Mouse (Mus musculus): ENCODE data around the gene Hibch. TPM values are rescaled to one million over a fixed set of nuclear protein-coding genes. Genes with fewer than 3 reads are reported as not detected.

Gene Hibch
- polyA plus RNA-seq, 1 experiment from 2014 or later: 29.2 TPM

DNA sequence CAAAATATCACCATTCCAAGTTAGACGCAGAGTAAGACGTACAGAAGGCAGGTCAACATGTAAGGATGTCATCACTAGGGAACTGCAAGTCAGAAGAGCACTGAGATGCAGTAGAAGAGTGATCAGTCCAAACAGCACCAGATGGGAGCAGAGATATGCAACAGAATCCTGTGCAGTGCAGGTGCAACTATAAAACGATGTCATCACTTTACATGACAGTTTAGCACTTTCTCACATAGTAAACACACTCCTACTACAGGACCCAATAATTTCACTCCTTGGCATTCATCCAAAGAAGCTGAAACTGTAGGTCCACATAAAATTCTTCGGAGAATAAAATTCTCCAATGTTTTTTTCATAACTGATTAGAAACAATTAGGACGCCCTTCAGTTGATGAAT lies 89.8 kb downstream of the Hibch start:
- Histone ChIP-seq H3K4me3 (ENCODE audit: low read depth, low read length) (no peak overlapping the region), H3K9ac (ENCODE audit: low read length) (no peak overlapping the region), H3K36me3 (ENCODE audit: control insufficient read depth, insufficient read depth, low read length) (no peaks in the 10 kb centered on the region), H3K4me1 (ENCODE audit: control insufficient read depth, insufficient read depth, low read length) (no peaks in the 10 kb centered on the region), H3K9me3 (ENCODE audit: control insufficient read depth, low read length) (no peaks in the 10 kb centered on the region), H3K27me3 (ENCODE audit: control insufficient read depth, insufficient read depth, low read length) (no peaks in the 10 kb centered on the region), H3K4me2 (no peak overlapping the region), H3K27ac (ENCODE audit: low read depth, low read length) (no peak overlapping the region)
- DNase-seq (ENCODE audit: low spot score, missing footprints): peak; percentile 41
- ATAC-seq (ENCODE audit: low FRiP score): no peak
- 93% methylated on average over 5 of the region's 5 CpGs for WGBS

DNA sequence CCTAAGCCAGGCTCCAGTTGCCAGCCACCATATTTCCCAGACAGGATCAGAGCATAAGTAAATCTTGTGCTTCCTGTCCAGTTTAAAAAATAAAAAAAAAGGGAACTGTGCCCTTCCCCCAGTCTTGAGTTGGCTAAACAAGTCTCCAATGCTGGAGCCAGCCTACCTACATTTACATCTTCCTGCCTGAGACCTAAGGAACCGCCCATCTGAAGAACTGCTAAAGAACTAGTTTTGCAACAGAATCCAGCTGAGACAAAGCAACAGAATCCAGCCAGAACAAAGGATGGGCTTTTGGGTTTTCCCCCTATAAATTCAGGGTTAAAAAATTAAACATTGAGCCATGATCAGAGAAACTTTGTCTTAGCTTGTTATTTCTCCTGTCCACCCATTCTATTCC lies 94.3 kb downstream of the Hibch start:
- H3K36me3 ChIP-seq (ENCODE audit: control insufficient read depth, insufficient read depth, low read length): no peaks in the 10 kb centered on the region
- no peak for ATAC-seq (ENCODE audit: low FRiP score)
- no peaks in the 10 kb centered on the region for H3K9me3 ChIP-seq (ENCODE audit: control insufficient read depth, low read length)
- no peak overlapping the region for H3K4me3 ChIP-seq (ENCODE audit: low read depth, low read length)
- H3K27ac ChIP-seq (ENCODE audit: low read depth, low read length): no peak overlapping the region
- no peak for DNase-seq (ENCODE audit: low spot score, missing footprints)
- 80% methylated on average over 1 of the region's 1 CpGs for WGBS
- no peaks in the 10 kb centered on the region for H3K4me1 ChIP-seq (ENCODE audit: control insufficient read depth, insufficient read depth, low read length)
- H3K9ac ChIP-seq (ENCODE audit: low read length): no peak overlapping the region
- no peak overlapping the region for H3K4me2 ChIP-seq
- no peaks in the 10 kb centered on the region for H3K27me3 ChIP-seq (ENCODE audit: control insufficient read depth, insufficient read depth, low read length)

DNA sequence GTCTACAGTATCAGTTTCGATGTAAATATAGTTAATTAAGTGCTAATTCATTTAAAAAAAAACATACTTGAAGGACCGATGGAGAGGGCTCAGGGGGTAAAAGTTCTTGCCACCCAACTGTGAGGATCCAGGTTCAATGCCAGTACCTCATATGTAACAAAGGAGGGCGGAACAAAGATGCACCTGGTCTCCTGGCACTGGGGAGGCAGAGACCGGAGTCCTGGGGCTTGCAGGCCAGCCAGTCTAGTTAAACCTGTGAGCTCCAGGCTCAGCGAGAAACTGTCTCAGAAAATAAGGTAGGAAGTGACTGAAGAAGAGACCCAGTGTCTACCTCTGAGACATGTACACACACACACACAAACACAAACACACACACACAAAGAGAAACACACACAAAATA lies 103.2 kb downstream of the Hibch start:
- H3K4me3 ChIP-seq (ENCODE audit: low read depth, low read length): no peak overlapping the region
- H3K4me1 ChIP-seq (ENCODE audit: control insufficient read depth, insufficient read depth, low read length): peaks cover 9% of the 10 kb centered on the region
- no peak overlapping the region for H3K4me2 ChIP-seq
- H3K27me3 ChIP-seq (ENCODE audit: control insufficient read depth, insufficient read depth, low read length): 0 out of 2 replicates have a peak, but pooled peaks cover under 1% of the 10 kb centered on the region
- no peaks in the 10 kb centered on the region for H3K36me3 ChIP-seq (ENCODE audit: control insufficient read depth, insufficient read depth, low read length)
- no peak for ATAC-seq (ENCODE audit: low FRiP score)
- H3K9ac ChIP-seq (ENCODE audit: low read length): no peak overlapping the region
- 84% methylated on average over 5 of the region's 5 CpGs for WGBS
- no peak overlapping the region for H3K27ac ChIP-seq (ENCODE audit: low read depth, low read length)
- peak; percentile 8 for DNase-seq (ENCODE audit: low spot score, missing footprints)
- H3K9me3 ChIP-seq (ENCODE audit: control insufficient read depth, low read length): no peaks in the 10 kb centered on the region

DNA sequence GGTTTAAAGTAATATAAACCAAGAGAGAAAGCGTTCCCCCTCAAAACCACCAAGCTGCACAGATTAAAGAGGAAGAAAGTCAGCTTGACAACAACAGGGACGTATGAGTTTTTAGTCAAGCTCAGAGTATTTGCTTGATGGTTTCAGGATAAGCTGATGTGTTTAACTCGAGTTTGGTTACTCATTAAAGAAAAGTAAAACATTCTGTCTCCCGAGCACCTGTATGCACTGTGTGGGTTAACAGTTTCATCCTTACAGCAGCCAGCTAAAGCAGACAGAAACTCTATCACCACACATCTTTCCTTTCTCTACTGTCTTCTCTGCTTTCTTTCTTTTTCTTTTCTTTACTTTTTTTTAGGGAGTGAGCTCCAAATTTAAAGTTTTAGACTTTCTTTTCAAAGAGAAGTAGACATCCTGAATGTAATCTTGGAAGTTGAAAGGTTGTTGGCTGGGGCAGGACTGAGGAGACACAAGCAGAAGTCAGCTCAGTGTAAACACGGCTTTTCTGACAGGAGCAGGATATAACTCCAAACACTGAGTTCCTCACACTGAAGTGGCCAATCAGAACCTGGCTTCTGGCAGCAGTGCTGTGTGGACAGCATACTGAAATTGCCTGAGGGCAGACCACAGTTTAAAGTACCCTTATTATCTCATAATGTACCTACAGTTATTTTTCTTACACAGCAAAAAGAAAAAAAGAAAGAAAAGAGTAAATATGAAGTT lies 106.6 kb downstream of the Hibch start:
- no peaks in the 10 kb centered on the region for H3K36me3 ChIP-seq (ENCODE audit: control insufficient read depth, insufficient read depth, low read length)
- H3K4me2 ChIP-seq: no peak overlapping the region
- WGBS: 57% methylated on average over 5 of the region's 5 CpGs
- ATAC-seq (ENCODE audit: low FRiP score): 0 out of 2 replicates have a peak, but pooled peaks have one; percentile 18
- no peaks in the 10 kb centered on the region for H3K9me3 ChIP-seq (ENCODE audit: control insufficient read depth, low read length)
- H3K4me1 ChIP-seq (ENCODE audit: control insufficient read depth, insufficient read depth, low read length): peaks cover 13% of the 10 kb centered on the region
- H3K27me3 ChIP-seq (ENCODE audit: control insufficient read depth, insufficient read depth, low read length): 0 out of 2 replicates have a peak, but pooled peaks cover 2% of the 10 kb centered on the region
- no peak overlapping the region for H3K4me3 ChIP-seq (ENCODE audit: low read depth, low read length)
- no peak overlapping the region for H3K9ac ChIP-seq (ENCODE audit: low read length)
- peak; percentile 83 for DNase-seq (ENCODE audit: low spot score, missing footprints)
- H3K27ac ChIP-seq (ENCODE audit: low read depth, low read length): no peak overlapping the region

DNA sequence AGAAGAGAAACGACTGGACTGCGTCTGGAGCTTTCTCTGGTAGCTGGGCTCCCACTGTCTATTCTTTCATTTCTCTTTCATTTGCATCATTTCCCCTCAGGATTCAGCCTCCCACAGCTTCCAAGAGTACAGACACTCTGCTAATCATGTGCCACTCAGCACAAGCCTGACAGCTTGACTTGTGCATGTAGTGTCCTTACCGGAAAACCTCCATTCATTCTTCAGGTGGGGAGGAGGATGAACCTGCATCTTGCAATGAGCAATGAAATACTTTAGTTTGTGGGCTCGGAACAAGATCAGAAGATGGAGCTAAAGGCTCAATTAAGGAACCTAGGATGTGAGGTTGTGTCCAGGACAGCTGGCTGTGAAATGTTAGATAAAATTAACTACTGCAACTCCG lies 107.4 kb downstream of the Hibch start:
- no peaks in the 10 kb centered on the region for H3K36me3 ChIP-seq (ENCODE audit: control insufficient read depth, insufficient read depth, low read length)
- ATAC-seq (ENCODE audit: low FRiP score) (peak; percentile 19; the same call in 1 of the 2 replicates), DNase-seq (ENCODE audit: low spot score, missing footprints) (no peak)
- 0 out of 2 replicates have a peak, but pooled peaks cover 2% of the 10 kb centered on the region for H3K27me3 ChIP-seq (ENCODE audit: control insufficient read depth, insufficient read depth, low read length)
- peak overlapping the region; percentile 89 for H3K4me2 ChIP-seq
- peak overlapping the region; percentile 66 for H3K9ac ChIP-seq (ENCODE audit: low read length)
- H3K4me1 ChIP-seq (ENCODE audit: control insufficient read depth, insufficient read depth, low read length): peaks cover 13% of the 10 kb centered on the region
- WGBS: 6% methylated on average over 5 of the region's 5 CpGs
- peak overlapping the region; percentile 54 for H3K4me3 ChIP-seq (ENCODE audit: low read depth, low read length)
- no peak overlapping the region for H3K27ac ChIP-seq (ENCODE audit: low read depth, low read length)
- no peaks in the 10 kb centered on the region for H3K9me3 ChIP-seq (ENCODE audit: control insufficient read depth, low read length)

DNA sequence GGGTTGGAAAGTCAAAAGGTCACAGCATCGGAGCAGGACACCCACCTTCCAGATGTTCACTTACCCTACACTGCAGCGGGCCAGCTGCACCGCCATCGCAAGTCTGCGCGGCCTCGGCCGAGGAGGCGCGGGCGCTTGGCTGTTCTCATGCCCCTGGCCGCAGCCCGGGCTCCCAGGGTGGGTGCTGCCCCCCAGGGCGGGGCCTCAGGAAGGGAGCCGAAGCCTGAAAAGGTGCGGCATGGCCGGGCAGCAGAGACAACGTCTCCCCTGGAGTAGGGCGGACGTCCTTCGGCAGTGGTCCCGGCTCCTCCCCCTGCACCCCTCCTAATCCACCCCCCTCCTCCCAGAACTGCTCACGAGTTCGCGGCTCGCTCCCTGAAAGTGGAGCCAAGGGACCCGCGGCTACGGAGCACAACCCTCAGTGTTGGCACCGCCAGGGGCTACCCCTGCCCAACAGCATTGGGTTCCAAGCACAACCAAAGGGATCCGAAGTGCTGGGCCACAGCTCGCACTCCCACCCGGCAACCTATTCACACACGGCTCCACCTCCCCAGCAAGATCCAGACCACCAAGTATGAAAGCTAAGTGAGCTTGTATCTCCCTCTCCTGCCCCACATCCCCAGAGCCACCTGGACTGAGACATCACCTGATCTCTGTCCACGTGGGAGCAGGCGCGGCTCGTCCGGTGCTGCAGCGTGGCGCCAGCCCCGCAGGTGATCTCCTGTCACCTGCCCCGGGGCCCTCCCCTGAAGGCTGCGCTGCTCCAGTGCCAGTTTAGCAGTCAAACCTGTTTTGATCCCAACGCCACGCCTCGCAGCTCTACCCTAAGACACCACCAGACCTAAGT lies 108.0 kb downstream of the Hibch start:
- no peak overlapping the region for H3K27ac ChIP-seq (ENCODE audit: low read depth, low read length)
- 1% methylated on average over 47 of the region's 47 CpGs for WGBS

DNA sequence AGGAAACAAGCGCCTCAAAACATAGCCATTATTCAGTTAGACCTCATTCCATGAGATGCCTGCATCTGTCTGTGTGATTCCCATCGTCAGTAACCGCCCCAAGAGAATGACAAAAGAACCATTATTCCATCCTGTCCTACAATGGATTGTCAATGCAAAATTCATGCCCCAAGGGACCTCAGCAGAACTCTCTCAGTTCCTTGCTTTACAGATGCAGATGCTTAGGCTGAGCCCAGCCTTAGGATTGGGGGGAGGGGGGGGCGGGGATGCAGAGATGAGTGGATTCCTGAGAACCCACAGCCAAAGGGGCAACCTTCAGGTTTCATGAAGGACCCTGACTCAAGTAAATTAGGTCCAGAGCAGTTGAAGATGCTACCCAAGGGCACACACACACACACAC lies 108.8 kb downstream of the Hibch start:
- DNase-seq (ENCODE audit: low spot score, missing footprints) (peak; percentile 83), ATAC-seq (ENCODE audit: low FRiP score) (peak; percentile 47)
- Histone ChIP-seq H3K4me1 (ENCODE audit: control insufficient read depth, insufficient read depth, low read length) (peaks cover 13% of the 10 kb centered on the region), H3K27ac (ENCODE audit: low read depth, low read length) (no peak overlapping the region), H3K27me3 (ENCODE audit: control insufficient read depth, insufficient read depth, low read length) (0 out of 2 replicates have a peak, but pooled peaks cover 2% of the 10 kb centered on the region), H3K4me3 (ENCODE audit: low read depth, low read length) (peak overlapping the region; percentile 54), H3K36me3 (ENCODE audit: control insufficient read depth, insufficient read depth, low read length) (no peaks in the 10 kb centered on the region), H3K9me3 (ENCODE audit: control insufficient read depth, low read length) (no peaks in the 10 kb centered on the region), H3K9ac (ENCODE audit: low read length) (peak overlapping the region; percentile 66; the same call in 1 of the 2 replicates), H3K4me2 (peak overlapping the region; percentile 89)
- 11% methylated on average over 4 of the region's 4 CpGs for WGBS

More for the DNA sequence above, 108.0 kb downstream of the Hibch start:
- Histone ChIP-seq H3K4me2 (peak overlapping the region; percentile 89), H3K4me1 (ENCODE audit: control insufficient read depth, insufficient read depth, low read length) (peaks cover 13% of the 10 kb centered on the region), H3K27me3 (ENCODE audit: control insufficient read depth, insufficient read depth, low read length) (0 out of 2 replicates have a peak, but pooled peaks cover 2% of the 10 kb centered on the region), H3K9ac (ENCODE audit: low read length) (peak overlapping the region; percentile 66), H3K4me3 (ENCODE audit: low read depth, low read length) (peak overlapping the region; percentile 54), H3K9me3 (ENCODE audit: control insufficient read depth, low read length) (no peaks in the 10 kb centered on the region), H3K36me3 (ENCODE audit: control insufficient read depth, insufficient read depth, low read length) (no peaks in the 10 kb centered on the region)
- peak; percentile 80 for ATAC-seq (ENCODE audit: low FRiP score)
- DNase-seq (ENCODE audit: low spot score, missing footprints): peak; percentile 93

DNA sequence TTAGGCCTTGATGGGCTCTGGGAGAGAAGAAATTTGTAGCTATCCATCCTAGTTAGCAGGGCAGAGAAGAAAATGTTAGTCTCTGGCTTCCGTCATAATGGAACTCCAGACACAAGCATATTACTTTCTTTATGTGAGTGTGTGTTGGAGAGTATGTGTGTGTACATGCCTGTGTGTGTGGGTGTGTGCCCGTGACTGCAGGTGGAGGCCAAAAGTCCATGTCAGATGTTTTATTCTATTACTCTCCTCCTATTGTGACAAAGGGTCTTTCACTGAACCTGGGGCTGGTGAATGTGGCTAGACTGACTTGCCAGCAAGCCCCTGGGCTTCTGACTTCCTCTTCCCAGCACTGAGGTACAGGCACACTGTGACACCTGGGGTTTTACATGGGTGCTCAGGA lies 109.7 kb downstream of the Hibch start:
- Histone ChIP-seq H3K4me1 (ENCODE audit: control insufficient read depth, insufficient read depth, low read length) (peaks cover 13% of the 10 kb centered on the region), H3K9me3 (ENCODE audit: control insufficient read depth, low read length) (no peaks in the 10 kb centered on the region), H3K9ac (ENCODE audit: low read length) (no peak overlapping the region), H3K4me2 (no peak overlapping the region), H3K36me3 (ENCODE audit: control insufficient read depth, insufficient read depth, low read length) (no peaks in the 10 kb centered on the region), H3K27me3 (ENCODE audit: control insufficient read depth, insufficient read depth, low read length) (0 out of 2 replicates have a peak, but pooled peaks cover 2% of the 10 kb centered on the region), H3K4me3 (ENCODE audit: low read depth, low read length) (no peak overlapping the region), H3K27ac (ENCODE audit: low read depth, low read length) (no peak overlapping the region)
- WGBS: 90% methylated on average over 2 of the region's 2 CpGs
- peak; percentile 51 for DNase-seq (ENCODE audit: low spot score, missing footprints)
- ATAC-seq (ENCODE audit: low FRiP score): no peak

DNA sequence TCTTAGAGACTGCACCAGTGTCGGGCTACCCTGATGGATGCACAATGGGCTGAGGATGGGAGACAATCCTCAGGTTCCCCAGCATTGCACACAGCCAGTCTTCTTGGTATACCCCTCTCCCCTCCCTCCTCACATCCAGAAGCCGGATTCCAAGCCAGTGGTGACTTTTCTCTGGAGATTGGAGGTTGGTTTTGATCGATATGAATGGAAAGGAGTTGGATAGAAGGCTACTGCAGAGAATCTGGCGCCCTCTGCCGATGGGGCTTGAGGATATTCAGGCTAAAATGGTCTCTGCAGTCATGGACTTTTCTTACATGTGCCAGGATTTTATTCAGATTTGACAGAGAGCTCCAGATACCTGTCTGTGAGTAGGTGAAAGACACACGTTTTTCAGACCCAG lies 110.4 kb downstream of the Hibch start:
- Histone ChIP-seq H3K27ac (ENCODE audit: low read depth, low read length) (no peak overlapping the region), H3K4me3 (ENCODE audit: low read depth, low read length) (no peak overlapping the region), H3K27me3 (ENCODE audit: control insufficient read depth, insufficient read depth, low read length) (0 out of 2 replicates have a peak, but pooled peaks cover 2% of the 10 kb centered on the region), H3K4me1 (ENCODE audit: control insufficient read depth, insufficient read depth, low read length) (peaks cover 13% of the 10 kb centered on the region), H3K4me2 (no peak overlapping the region), H3K36me3 (ENCODE audit: control insufficient read depth, insufficient read depth, low read length) (no peaks in the 10 kb centered on the region), H3K9ac (ENCODE audit: low read length) (no peak overlapping the region), H3K9me3 (ENCODE audit: control insufficient read depth, low read length) (no peaks in the 10 kb centered on the region)
- peak; percentile 83 for DNase-seq (ENCODE audit: low spot score, missing footprints)
- WGBS: 39% methylated on average over 6 of the region's 6 CpGs
- no peak for ATAC-seq (ENCODE audit: low FRiP score)
